Mouse (Mus musculus): ENCODE results near the gene Taf4. TPM values are rescaled to one million over a fixed set of nuclear protein-coding genes. Genes with fewer than 3 reads are reported as not detected.

Gene Taf4
- total and polyA plus RNA-seq, 3 experiments = 6.3 to 21.8 TPM; not detected in 1

- peaks cover 0 to 2% of the 10 kb centered on the region in 2 experiments; a peak in 2 of 4 replicates for H3K36me3 ChIP-seq (ENCODE audit: control insufficient read depth in 1 of 2, insufficient read depth in 2 of 2, low read length in 2 of 2)
Observed at GRCm38 (mm10) chr2:179920042-179920441, 56.4 kb downstream of the Taf4 start.

GRCm38 (mm10) chr2:179916877-179917673, 59.4 kb downstream of the Taf4 start:
- H3K79me2 ChIP-seq (ENCODE audit: control insufficient read depth, insufficient read depth, low read length, poor library complexity) = no peaks in the 10 kb centered on the region
- TF ChIP-seq CTCF (IDR thresholded peaks at IDR 0.05 in 2 of 3, conservative IDR thresholded peaks at IDR 0.05 in 1 of 3; ENCODE audit: control insufficient read depth in 1 of 3, insufficient read depth in 1 of 3, low read depth in 2 of 3, low read length in 3 of 3, poor library complexity in 1 of 3, severe bottlenecking in 1 of 3) (peak; percentile 39 to 75 (median 73)), MYC (IDR thresholded peaks at IDR 0.05; ENCODE audit: low read depth, low read length) (0 out of 2 replicates have a peak, but pooled peaks have one; percentile 20), UBTF (IDR thresholded peaks at IDR 0.05; ENCODE audit: borderline replicate concordance, insufficient read depth, low read depth, low read length) (no peak), E2F4 (IDR thresholded peaks at IDR 0.05; ENCODE audit: borderline replicate concordance, low read depth, low read length) (no peak), SMC3 (IDR thresholded peaks at IDR 0.05; ENCODE audit: low read depth, low read length) (peak; percentile 74), RAD21 (IDR thresholded peaks at IDR 0.05; ENCODE audit: low read depth, low read length) (peak; percentile 70), RCOR1 (IDR thresholded peaks at IDR 0.05; ENCODE audit: low read depth, low read length) (no peak), MAX (IDR thresholded peaks at IDR 0.05; ENCODE audit: low read length) (no peak; the same call in 1 of the 2 replicates), ZC3H11A (IDR thresholded peaks at IDR 0.05; ENCODE audit: low read depth, low read length) (peak; percentile 30; the same call in 1 of the 2 replicates)
- peaks cover 0 to 2% of the 10 kb centered on the region in 2 experiments; a peak in 2 of 4 replicates for H3K36me3 ChIP-seq (ENCODE audit: control insufficient read depth in 1 of 2, insufficient read depth in 2 of 2, low read length in 2 of 2)
- no peak overlapping the region for H3K27ac ChIP-seq (ENCODE audit: control insufficient read depth, low read depth, low read length)
- no peaks in the 10 kb centered on the region for H3K27me3 ChIP-seq (ENCODE audit: control insufficient read depth in 1 of 2, insufficient read depth in 2 of 2, low read length in 2 of 2)
- no peaks in the 10 kb centered on the region for H3K4me1 ChIP-seq (ENCODE audit: control insufficient read depth in 1 of 2, insufficient read depth in 2 of 2, low read length in 2 of 2)
- peak; percentile 62 for DNase-seq (ENCODE audit: low read depth, low spot score)
- no peak overlapping the region for H3K9ac ChIP-seq (ENCODE audit: control insufficient read depth, low read depth, low read length, poor library complexity, severe bottlenecking)
- no peaks in the 10 kb centered on the region for H3K9me3 ChIP-seq (replicated peaks; ENCODE audit: insufficient read depth, low read length)
- no peak overlapping the region for H3K4me3 ChIP-seq (ENCODE audit: control insufficient read depth in 1 of 2, insufficient read depth in 1 of 2, low read depth in 2 of 2, low read length in 2 of 2)

More at GRCm38 (mm10) chr2:179920042-179920441, 56.4 kb downstream of the Taf4 start:
- Histone ChIP-seq H3K9ac (ENCODE audit: control insufficient read depth, low read depth, low read length, poor library complexity, severe bottlenecking) (no peak overlapping the region), H3K27me3 (ENCODE audit: control insufficient read depth in 1 of 2, insufficient read depth in 2 of 2, low read length in 2 of 2) (no peaks in the 10 kb centered on the region), H3K27ac (ENCODE audit: control insufficient read depth, low read depth, low read length) (no peak overlapping the region), H3K79me2 (ENCODE audit: control insufficient read depth, insufficient read depth, low read length, poor library complexity) (no peaks in the 10 kb centered on the region), H3K4me3 (ENCODE audit: control insufficient read depth in 1 of 2, insufficient read depth in 1 of 2, low read depth in 2 of 2, low read length in 2 of 2) (no peak overlapping the region), H3K4me1 (ENCODE audit: control insufficient read depth in 1 of 2, insufficient read depth in 2 of 2, low read length in 2 of 2) (no peaks in the 10 kb centered on the region), H3K9me3 (replicated peaks; ENCODE audit: insufficient read depth, low read length) (no peaks in the 10 kb centered on the region)
- no peak for DNase-seq (ENCODE audit: low read depth, low spot score)
- TF ChIP-seq RAD21 (IDR thresholded peaks at IDR 0.05; ENCODE audit: low read depth, low read length) (no peak), MAFK (IDR thresholded peaks at IDR 0.05; ENCODE audit: borderline replicate concordance, low read depth, low read length) (no peak), NELFE (IDR thresholded peaks at IDR 0.05; ENCODE audit: low read depth, low read length) (no peak), SMC3 (IDR thresholded peaks at IDR 0.05; ENCODE audit: low read depth, low read length) (no peak), RCOR1 (IDR thresholded peaks at IDR 0.05; ENCODE audit: low read depth, low read length) (no peak), MYB (IDR thresholded peaks at IDR 0.05; ENCODE audit: low read depth, low read length) (no peak)

DNA sequence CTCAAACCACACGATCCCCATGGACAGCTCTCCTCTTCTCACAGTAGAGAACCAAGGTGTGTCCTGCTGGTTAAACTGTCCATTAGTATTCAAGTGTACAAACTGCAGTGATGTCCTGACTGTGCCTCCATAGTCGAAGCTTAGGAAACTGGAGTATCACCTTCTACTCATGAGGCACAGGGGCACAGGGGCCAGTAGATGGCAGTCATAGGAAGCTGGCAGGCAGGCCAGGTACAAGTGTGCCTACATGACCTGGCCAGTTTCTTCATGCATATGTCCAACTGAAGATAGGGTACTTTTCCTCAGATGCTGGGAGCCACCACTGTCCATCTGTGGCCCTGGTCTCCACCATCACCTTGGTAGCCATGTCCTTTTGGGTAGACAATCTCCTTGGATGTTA, 62.2 kb downstream of the Taf4 start:
- Histone ChIP-seq H3K79me2 (ENCODE audit: control insufficient read depth, insufficient read depth, low read length, poor library complexity) (no peaks in the 10 kb centered on the region), H3K9me3 (replicated peaks; ENCODE audit: insufficient read depth, low read length) (no peaks in the 10 kb centered on the region), H3K27ac (ENCODE audit: control insufficient read depth, low read depth, low read length) (no peak overlapping the region), H3K9ac (ENCODE audit: control insufficient read depth, low read depth, low read length, poor library complexity, severe bottlenecking) (no peak overlapping the region), H3K27me3 (ENCODE audit: control insufficient read depth in 1 of 2, insufficient read depth in 2 of 2, low read length in 2 of 2) (no peaks in the 10 kb centered on the region), H3K36me3 (ENCODE audit: control insufficient read depth in 1 of 2, insufficient read depth in 2 of 2, low read length in 2 of 2) (peaks cover 0 to 2% of the 10 kb centered on the region in 2 experiments; a peak in 2 of 4 replicates), H3K4me1 (ENCODE audit: control insufficient read depth in 1 of 2, insufficient read depth in 2 of 2, low read length in 2 of 2) (no peaks in the 10 kb centered on the region), H3K4me3 (ENCODE audit: control insufficient read depth in 1 of 2, insufficient read depth in 1 of 2, low read depth in 2 of 2, low read length in 2 of 2) (no peak overlapping the region)
- DNase-seq (ENCODE audit: low read depth, low spot score) = no peak
- no peak for TF ChIP-seq SIN3A (IDR thresholded peaks at IDR 0.05; ENCODE audit: low read length)
- TF ChIP-seq CTCF (IDR thresholded peaks at IDR 0.05 in 2 of 3, conservative IDR thresholded peaks at IDR 0.05 in 1 of 3; ENCODE audit: control insufficient read depth in 1 of 3, insufficient read depth in 1 of 3, low read depth in 2 of 3, low read length in 3 of 3, poor library complexity in 1 of 3, severe bottlenecking in 1 of 3) = peak; percentile 4 to 16 (median 15); a peak in 2 of 6 replicates
- no peak for TF ChIP-seq MXI1 (IDR thresholded peaks at IDR 0.05; ENCODE audit: low read depth, low read length)
